Mouse (Mus musculus) cerebellum, adult 2 months (tissue): ENCODE results near the gene Dcst2.

ENCODE experiments used
- CTCF ChIP-seq: fragments of 200-500 bp; IDR thresholded peaks from 2 replicates; pipeline ENCODE4 v1.5.1; 2011; ENCODE audit warnings: low read depth, mild to moderate bottlenecking, control low read depth, low read length, moderate library complexity, borderline replicate concordance; ENCODE audit not compliant: insufficient read depth
- POLR2A ChIP-seq: fragments of 200-500 bp; IDR thresholded peaks from 2 replicates; pipeline ENCODE4 v1.6.1; 2011; ENCODE audit warnings: low read length, control low read depth, borderline replicate concordance; ENCODE audit not compliant: insufficient read depth

DNA sequence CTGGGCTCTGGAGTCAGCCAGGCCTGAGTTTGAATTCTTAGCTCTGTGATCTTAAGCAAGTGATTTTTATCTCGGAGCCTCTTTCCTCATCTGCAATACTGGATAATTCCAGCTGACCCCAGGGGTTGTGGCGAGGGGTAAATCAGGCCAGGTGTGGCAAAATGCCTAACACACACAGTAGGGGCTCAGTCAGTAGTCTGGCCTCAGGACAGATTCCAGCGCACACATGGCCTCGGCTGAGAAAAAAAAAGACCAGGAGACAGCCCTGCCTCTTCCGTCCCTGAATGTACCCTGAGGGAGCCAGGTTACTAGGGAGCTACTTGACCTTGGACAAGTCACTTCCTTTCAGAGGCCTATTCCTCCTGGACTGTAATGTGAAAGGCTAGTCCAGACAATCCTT, 21.2 kb downstream of the Dcst2 start:
- TF ChIP-seq CTCF (no peak), POLR2A (no peak)
